Mouse (Mus musculus) spleen, adult 2 months (tissue): ENCODE measurements around the gene Ogdhl.
A peak's percentile ranks its signal among the peaks of the same experiment; 100 is the strongest.

Experiments
- CTCF ChIP-seq: fragments of 200-500 bp; IDR thresholded peaks from 2 replicates; pipeline ENCODE4 v1.5.1; 2011; ENCODE audit warnings: mild to moderate bottlenecking, inconsistent platforms; ENCODE audit not compliant: insufficient read depth, insufficient read length, insufficient replicate concordance; ENCODE audit errors: extremely low read depth
- POLR2A ChIP-seq: fragments of 200-500 bp; IDR thresholded peaks from 2 replicates; pipeline ENCODE4 v1.6.1; 2011; ENCODE audit warnings: low read depth, low read length, inconsistent platforms

GRCm38 (mm10) chr14:32309876-32310275 lies 11.9 kb upstream of the Ogdhl start:
- peak; percentile 23; the same call in 1 of the 2 replicates for TF ChIP-seq CTCF
- TF ChIP-seq POLR2A = no peak
